Mouse (Mus musculus): ENCODE data around the gene Kif26b. TPM values are rescaled to one million over a fixed set of nuclear protein-coding genes. Genes with fewer than 3 reads are reported as not detected.

Kif26b gene
- total RNA-seq, 2 experiments from 2014 or later, result 2.4 to 3.2 TPM

GRCm38 (mm10) chr1:178712189-178712873 is 183.4 kb downstream of the Kif26b start:
- no peak for DNase-seq (ENCODE audit: low spot score)

GRCm38 (mm10) chr1:178714209-178714608 is 185.3 kb downstream of the Kif26b start:
- no peak for DNase-seq (ENCODE audit: low spot score)

- DNase-seq (ENCODE audit: low spot score), result no peak
Measured at GRCm38 (mm10) chr1:178716411-178716810, 187.5 kb downstream of the Kif26b start.

GRCm38 (mm10) chr1:178720821-178721220 is 191.9 kb downstream of the Kif26b start:
- no peak for DNase-seq (ENCODE audit: low spot score)

- no peak for DNase-seq (ENCODE audit: low spot score)
Measured at GRCm38 (mm10) chr1:178722793-178723192, 193.9 kb downstream of the Kif26b start.

GRCm38 (mm10) chr1:178725536-178725935 is 196.6 kb downstream of the Kif26b start:
- no peak for DNase-seq (ENCODE audit: low spot score)

- DNase-seq (ENCODE audit: low spot score), result no peak
Measured at GRCm38 (mm10) chr1:178728256-178728655, 199.3 kb downstream of the Kif26b start.

GRCm38 (mm10) chr1:178730271-178730670 is 201.3 kb downstream of the Kif26b start:
- DNase-seq (ENCODE audit: low spot score), result no peak

- DNase-seq (ENCODE audit: low spot score), result no peak
Measured at GRCm38 (mm10) chr1:178733035-178733434, 204.1 kb downstream of the Kif26b start.

- no peak for DNase-seq (ENCODE audit: low spot score)
Measured at GRCm38 (mm10) chr1:178734576-178734975, 205.7 kb downstream of the Kif26b start.

GRCm38 (mm10) chr1:178736931-178737330 is 208.0 kb downstream of the Kif26b start:
- no peak for DNase-seq (ENCODE audit: low spot score)

GRCm38 (mm10) chr1:178743820-178744219 is 214.9 kb downstream of the Kif26b start:
- no peak for DNase-seq (ENCODE audit: low spot score)

- no peak for DNase-seq (ENCODE audit: low spot score)
Measured at GRCm38 (mm10) chr1:178744526-178744925, 215.6 kb downstream of the Kif26b start.

- no peak for DNase-seq (ENCODE audit: low spot score)
Measured at GRCm38 (mm10) chr1:178744961-178745360, 216.0 kb downstream of the Kif26b start.

GRCm38 (mm10) chr1:178745471-178745870 is 216.5 kb downstream of the Kif26b start:
- DNase-seq (ENCODE audit: low spot score), result no peak

- DNase-seq (ENCODE audit: low spot score), result no peak
Measured at GRCm38 (mm10) chr1:178747279-178748221, 218.6 kb downstream of the Kif26b start.

GRCm38 (mm10) chr1:178748222-178748600 is 219.3 kb downstream of the Kif26b start:
- DNase-seq (ENCODE audit: low spot score), result no peak

GRCm38 (mm10) chr1:178748617-178749016 is 219.7 kb downstream of the Kif26b start:
- no peak for DNase-seq (ENCODE audit: low spot score)

- no peak for DNase-seq (ENCODE audit: low spot score)
Measured at GRCm38 (mm10) chr1:178749786-178750185, 220.9 kb downstream of the Kif26b start.

GRCm38 (mm10) chr1:178758441-178758840 is 229.5 kb downstream of the Kif26b start:
- no peak for DNase-seq (ENCODE audit: low spot score)

- no peak for DNase-seq (ENCODE audit: low spot score)
Measured at GRCm38 (mm10) chr1:178762125-178762741, 233.3 kb downstream of the Kif26b start.

- DNase-seq (ENCODE audit: low spot score), result no peak
Measured at GRCm38 (mm10) chr1:178764914-178765313, 236.0 kb downstream of the Kif26b start.
